In genomic region chr3:122565285-122565684, GRCm38 (mm10) we compare ENCODE assay signal across 14 mouse cellular contexts. TPM values are rescaled to one million over a fixed set of nuclear protein-coding genes. Genes with fewer than 3 reads are reported as not detected.
DNase-seq lines count a peak whose midpoint lies in the region; ATAC-seq and TF ChIP-seq lines count a peak whose summit lies in the region.
"Had no signal": no experiment of that assay in that cellular context is flagged by ENCODE, and none has a peak within 500 bp of the region (broad histone marks: within the 10 kb centered on the region; RNA-seq: fewer than 3 reads in every experiment).

No protein-coding gene starts in this region.

- peak; percentile 58 for ATAC-seq in heart, postnatal 0 days (ENCODE audit: insufficient read depth, low read depth)
- peak; percentile 89 for ATAC-seq in lung, postnatal 0 days
- no peak for ATAC-seq in monocyte, adult 5-6 weeks (replicated peaks; ENCODE audit: insufficient number of reproducible peaks, low FRiP score, low TSS enrichment, poor library complexity, severe bottlenecking)
- no peak for ATAC-seq in forebrain, embryonic 16.5 days

- no peaks in the 10 kb centered on the region for H3K27me3 ChIP-seq in heart, postnatal 0 days (ENCODE audit: control insufficient read depth, insufficient read depth, low read length)
- H3K27me3 ChIP-seq in CH12.LX (replicated peaks), result no peaks in the 10 kb centered on the region
- no peaks in the 10 kb centered on the region for H3K27me3 ChIP-seq in lung, postnatal 0 days (replicated peaks; ENCODE audit: insufficient read depth, low read length)
- no peaks in the 10 kb centered on the region for H3K27me3 ChIP-seq in forebrain, embryonic 16.5 days (replicated peaks; ENCODE audit: control insufficient read depth, insufficient read depth, low read length)
- H3K27me3 ChIP-seq: limb, embryonic 12.5 days; stomach, embryonic 15.5 days had no signal

- no peaks in the 10 kb centered on the region for H3K9me3 ChIP-seq in heart, postnatal 0 days (replicated peaks; ENCODE audit: control insufficient read depth, low read length)
- no peaks in the 10 kb centered on the region for H3K9me3 ChIP-seq in CH12.LX (replicated peaks; ENCODE audit: low read length)
- H3K9me3 ChIP-seq in lung, postnatal 0 days (ENCODE audit: low read length), result no peaks in the 10 kb centered on the region
- H3K9me3 ChIP-seq in forebrain, embryonic 16.5 days (ENCODE audit: control insufficient read depth, low read length), result no peaks in the 10 kb centered on the region
- H3K9me3 ChIP-seq: limb, embryonic 12.5 days; stomach, embryonic 15.5 days had no signal

- no peak overlapping the region for H3K9ac ChIP-seq in heart, postnatal 0 days (replicated peaks; ENCODE audit: low read depth, low read length)
- H3K9ac ChIP-seq in CH12.LX (ENCODE audit: insufficient read depth, low read depth), result no peak overlapping the region
- no peak overlapping the region for H3K9ac ChIP-seq in lung, postnatal 0 days (replicated peaks; ENCODE audit: low read depth)
- no peak overlapping the region for H3K9ac ChIP-seq in forebrain, embryonic 16.5 days (replicated peaks; ENCODE audit: low read depth, low read length)
- H3K9ac ChIP-seq: limb, embryonic 12.5 days; stomach, embryonic 15.5 days had no signal

- 15% methylated on average over 7 of the region's 7 CpGs for WGBS in heart, postnatal 0 days
- WGBS in lung, postnatal 0 days, result 12% methylated on average over 7 of the region's 7 CpGs
- WGBS in forebrain, embryonic 16.5 days, result 66% methylated on average over 7 of the region's 7 CpGs

- 0 out of 2 replicates have a peak, but pooled peaks cover 11% of the 10 kb centered on the region for H3K36me3 ChIP-seq in heart, postnatal 0 days (replicated peaks; ENCODE audit: control insufficient read depth, insufficient read depth, low read length)
- H3K36me3 ChIP-seq in CH12.LX (replicated peaks in 1 of 2; ENCODE audit: control insufficient read depth in 1 of 2, insufficient read depth in 1 of 2, low read length in 1 of 2), result no peaks in the 10 kb centered on the region
- no peaks in the 10 kb centered on the region for H3K36me3 ChIP-seq in lung, postnatal 0 days (ENCODE audit: insufficient read depth, low read length)
- peaks cover 19% of the 10 kb centered on the region for H3K36me3 ChIP-seq in forebrain, embryonic 16.5 days (ENCODE audit: control insufficient read depth, insufficient read depth)

- TF ChIP-seq CTCF in heart, postnatal 0 days (IDR thresholded peaks at IDR 0.05; ENCODE audit: low read depth), result no peak
- no peak for TF ChIP-seq CTCF in CH12.LX (conservative IDR thresholded peaks at IDR 0.05 in 1 of 2, IDR thresholded peaks at IDR 0.05 in 1 of 2; ENCODE audit: low read depth in 2 of 2, low read length in 2 of 2)
- TF ChIP-seq CTCF in lung, postnatal 0 days (IDR thresholded peaks at IDR 0.05), result no peak

- no peak for TF ChIP-seq POLR2A in CH12.LX (IDR thresholded peaks at IDR 0.05; ENCODE audit: low read depth, low read length)

- intact Hi-C loops in heart, postnatal 25 days (cut with DNase I), result loop anchor here (2.0 kb wide), 1 partner anchor 74 kb away; no protein-coding TSS in a partner anchor

- H3K79me2 ChIP-seq in CH12.LX (replicated peaks; ENCODE audit: control insufficient read depth, extremely low read depth, insufficient read depth, poor library complexity, severe bottlenecking), result no peaks in the 10 kb centered on the region

- in situ Hi-C loops in CH12.LX (cut with MboI; ENCODE audit: low pct_ligation_motif_present, low pct_unique_long_range_greater_than_20kb, low sequenced_read_pairs), result no loop called here

- no peak overlapping the region for H3K27ac ChIP-seq in heart, postnatal 0 days (ENCODE audit: low read depth)
- no peak overlapping the region for H3K27ac ChIP-seq in CH12.LX (ENCODE audit: insufficient read depth, low read depth)
- no peak overlapping the region for H3K27ac ChIP-seq in lung, postnatal 0 days (ENCODE audit: low read length)
- H3K27ac ChIP-seq in forebrain, embryonic 16.5 days (ENCODE audit: low read length), result no peak overlapping the region
- H3K27ac ChIP-seq: limb, embryonic 12.5 days; stomach, embryonic 15.5 days had no signal

- dilution Hi-C loops in CH12.LX (cut with MboI; ENCODE audit: extremely low pct_ligation_motif_present, extremely low pct_unique_long_range_greater_than_20kb, low sequenced_read_pairs), result no loop called here

- TF ChIP-seq EP300 in heart, postnatal 0 days (IDR thresholded peaks at IDR 0.05; ENCODE audit: low read depth), result no peak
- no peak for TF ChIP-seq EP300 in CH12.LX (IDR thresholded peaks at IDR 0.05; ENCODE audit: low read length)
- peak; percentile 32; the same call in 1 of the 2 replicates for TF ChIP-seq EP300 in lung, postnatal 0 days (IDR thresholded peaks at IDR 0.05)

- H3K4me1 ChIP-seq in heart, postnatal 0 days (ENCODE audit: control insufficient read depth, insufficient read depth), result no peaks in the 10 kb centered on the region
- peaks cover 0 to 10% of the 10 kb centered on the region in 2 experiments; a peak in 2 of 4 replicates for H3K4me1 ChIP-seq in CH12.LX (ENCODE audit: control insufficient read depth in 1 of 2, insufficient read depth in 2 of 2)
- peaks cover 3% of the 10 kb centered on the region; the same call in 1 of the 2 replicates for H3K4me1 ChIP-seq in lung, postnatal 0 days (ENCODE audit: insufficient read depth, low read depth, low read length)
- no peaks in the 10 kb centered on the region for H3K4me1 ChIP-seq in forebrain, embryonic 16.5 days (replicated peaks; ENCODE audit: control insufficient read depth, insufficient read depth, low read length)
- H3K4me1 ChIP-seq: limb, embryonic 12.5 days had no signal

- TF ChIP-seq RAD21 in CH12.LX (IDR thresholded peaks at IDR 0.05; ENCODE audit: low read depth, low read length), result no peak

- H3K4me2 ChIP-seq in heart, postnatal 0 days (ENCODE audit: low read depth, low read length), result no peak overlapping the region
- H3K4me2 ChIP-seq in CH12.LX (ENCODE audit: insufficient read depth, low read depth, poor library complexity, severe bottlenecking), result no peak overlapping the region
- H3K4me2 ChIP-seq in lung, postnatal 0 days (replicated peaks; ENCODE audit: low read depth, low read length), result no peak overlapping the region
- no peak overlapping the region for H3K4me2 ChIP-seq in forebrain, embryonic 16.5 days (ENCODE audit: low read length)
- H3K4me2 ChIP-seq: limb, embryonic 12.5 days; stomach, embryonic 15.5 days had no signal

- DNase-seq in heart, postnatal 0 days (ENCODE audit: low spot score), result peak; percentile 32
- no peak for DNase-seq in heart, postnatal 25 days (ENCODE audit: low spot score)
- DNase-seq in CH12.LX (ENCODE audit: extremely low read depth) (no peak), adipocyte (ENCODE audit: low spot score) (peak; percentile 33)
- DNase-seq in lung, postnatal 0 days (ENCODE audit: low spot score), result peak; percentile 71
- no peak for DNase-seq in thymus, postnatal 4 days
- DNase-seq: cerebellum, postnatal 14 days; right cerebral cortex, postnatal 4 days had no signal

- H3K4me3 ChIP-seq in heart, postnatal 0 days (ENCODE audit: low read depth, low read length), result no peak overlapping the region
- no peak overlapping the region for H3K4me3 ChIP-seq in CH12.LX (replicated peaks in 1 of 3; ENCODE audit: low read depth in 2 of 3, low read length in 2 of 3, poor library complexity in 1 of 3)
- no peak overlapping the region for H3K4me3 ChIP-seq in lung, postnatal 0 days (ENCODE audit: low read depth, low read length)
- H3K4me3 ChIP-seq in forebrain, embryonic 16.5 days (replicated peaks; ENCODE audit: low read length), result no peak overlapping the region
- H3K4me3 ChIP-seq: erythroblast, embryonic 14.5 days; limb, embryonic 12.5 days; myocyte; stomach, embryonic 15.5 days had no signal

TF ChIP-seq in CH12.LX, 34 proteins besides CTCF, POLR2A, EP300 and RAD21:
- TF ChIP-seq BHLHE40 (IDR thresholded peaks at IDR 0.05; ENCODE audit: low read depth, low read length), result peak; percentile 59
- no peak for TF ChIP-seq MXI1 (IDR thresholded peaks at IDR 0.05; ENCODE audit: low read depth, low read length)

RNA-seq across cellular contexts. Expression of gene Fnbp1l, which starts 54.2 kb away (rescaled TPM):
- total RNA-seq in heart, postnatal 0 days (2014; rRNA removed; ENCODE audit: low replicate concordance), result 11.2 and 11.9 TPM in 2 replicates
- polyA plus RNA-seq in heart, postnatal 0 days (2015; fragmentation: Nextera tagmentation; extraction: Ambion mirVana), result 16.8 and 18.0 TPM in 2 replicates
- total RNA-seq in heart, postnatal 25 days (2021), result 10 to 100 TPM; 19.2 to 20.3 TPM
- total RNA-seq in CH12.LX (2012; rRNA removed) (1.3 and 1.5 TPM in 2 replicates), CH12.LX (2014; rRNA removed) (1.9 and 2.0 TPM in 2 replicates)
- polyA plus RNA-seq in CH12.LX (2012; ENCODE audit: insufficient read length, low read depth), result 2.0 TPM in 2 replicates
- 32.3 and 41.1 TPM in 2 replicates for polyA plus RNA-seq in lung, postnatal 0 days (2015; fragmentation: Nextera tagmentation; extraction: Ambion mirVana)
- total RNA-seq in monocyte, adult 5-6 weeks (2017), result 1.2 to 3.0 TPM (median 2.1 TPM) in 3 replicates
- polyA plus RNA-seq in forebrain, embryonic 16.5 days (2015; fragmentation: Nextera tagmentation; extraction: Ambion mirVana), result 269 and 295 TPM in 2 replicates
- polyA plus RNA-seq: erythroblast, embryonic 14.5 days had no signal

Comparison
In these comparisons a context has a peak if more than half of its experiments do, and no peak if none do; other contexts are left out.
1. DNase-seq: peak in heart, postnatal 0 days (single experiment), adipocyte (single experiment) and lung, postnatal 0 days (single experiment); none in heart, postnatal 25 days (single experiment), CH12.LX (single experiment) and thymus, postnatal 4 days (single experiment).
2. ATAC-seq: peak in heart, postnatal 0 days (single experiment) and lung, postnatal 0 days (single experiment); none in monocyte, adult 5-6 weeks (single experiment) and forebrain, embryonic 16.5 days (single experiment).